Mouse (Mus musculus): ENCODE results near the gene Lsm12.

- TF ChIP-seq POLR2A (IDR thresholded peaks at IDR 0.05; ENCODE audit: extremely low read depth, insufficient read depth, low read length): no peak
- TF ChIP-seq CTCF (IDR thresholded peaks at IDR 0.05; ENCODE audit: extremely low read depth, insufficient read depth, low read length): peak; percentile 28; the same call in 1 of the 2 replicates
These were observed 16.3 kb upstream of the Lsm12 start for GRCm38 (mm10) chr11:102201408-102201821.

All from cortical plate, adult 2 months (tissue).